Mouse (Mus musculus): ENCODE results near the gene Igdcc4. TPM values are rescaled to one million over a fixed set of nuclear protein-coding genes. Genes with fewer than 3 reads are reported as not detected.

Igdcc4 gene
- total and polyA plus RNA-seq, 3 experiments, result 0.22 TPM; not detected in 2

GRCm38 (mm10) chr9:65107893-65108292, 6.6 kb downstream of the Igdcc4 start:
- TF ChIP-seq CTCF (IDR thresholded peaks at IDR 0.05; ENCODE audit: low read depth, low read length) (no peak), POLR2AphosphoS5 (IDR thresholded peaks at IDR 0.05; ENCODE audit: insufficient replicate concordance, low read depth, low read length) (no peak), GATA2 (IDR thresholded peaks at IDR 0.05; ENCODE audit: borderline replicate concordance, low read depth, low read length) (no peak), GATA1 (IDR thresholded peaks at IDR 0.05; ENCODE audit: borderline replicate concordance, low read length) (no peak), TAL1 (conservative IDR thresholded peaks at IDR 0.05; ENCODE audit: low read depth, low read length) (no peak)
- Histone ChIP-seq H3K36me3 (replicated peaks) (no peaks in the 10 kb centered on the region), H3K4me1 (ENCODE audit: insufficient read depth, low read depth, low read length) (no peaks in the 10 kb centered on the region), H3K4me3 (ENCODE audit: low read depth, low read length) (no peak overlapping the region), H3K9me3 (replicated peaks) (no peaks in the 10 kb centered on the region), H3K27me3 (ENCODE audit: insufficient read depth, low read length) (peaks cover 53% of the 10 kb centered on the region)
- DNase-seq (ENCODE audit: low spot score), result no peak
- ATAC-seq (ENCODE audit: extremely low read depth, insufficient number of reproducible peaks, low FRiP score, poor library complexity, severe bottlenecking), result no peak

GRCm38 (mm10) chr9:65109132-65110072, 8.1 kb downstream of the Igdcc4 start:
- H3K36me3 ChIP-seq (replicated peaks), result no peaks in the 10 kb centered on the region
- no peak for TF ChIP-seq CTCF (IDR thresholded peaks at IDR 0.05; ENCODE audit: low read depth, low read length)
- no peak for TF ChIP-seq GATA1 (IDR thresholded peaks at IDR 0.05; ENCODE audit: borderline replicate concordance, low read length)
- no peak for TF ChIP-seq POLR2AphosphoS5 (IDR thresholded peaks at IDR 0.05; ENCODE audit: insufficient replicate concordance, low read depth, low read length)
- no peak for TF ChIP-seq TAL1 (conservative IDR thresholded peaks at IDR 0.05; ENCODE audit: low read depth, low read length)
- no peak for TF ChIP-seq GATA2 (IDR thresholded peaks at IDR 0.05; ENCODE audit: borderline replicate concordance, low read depth, low read length)
- no peaks in the 10 kb centered on the region for H3K9me3 ChIP-seq (replicated peaks)
- no peak for ATAC-seq (ENCODE audit: extremely low read depth, insufficient number of reproducible peaks, low FRiP score, poor library complexity, severe bottlenecking)
- H3K4me3 ChIP-seq (ENCODE audit: low read depth, low read length), result no peak overlapping the region
- peaks cover 57% of the 10 kb centered on the region for H3K27me3 ChIP-seq (ENCODE audit: insufficient read depth, low read length)
- no peaks in the 10 kb centered on the region for H3K4me1 ChIP-seq (ENCODE audit: insufficient read depth, low read depth, low read length)
- DNase-seq (ENCODE audit: low spot score), result no peak

- TF ChIP-seq GATA1 (IDR thresholded peaks at IDR 0.05; ENCODE audit: borderline replicate concordance, low read length), result no peak
- no peak for TF ChIP-seq TAL1 (conservative IDR thresholded peaks at IDR 0.05; ENCODE audit: low read depth, low read length)
- no peak for TF ChIP-seq CTCF (IDR thresholded peaks at IDR 0.05; ENCODE audit: low read depth, low read length)
- TF ChIP-seq GATA2 (IDR thresholded peaks at IDR 0.05; ENCODE audit: borderline replicate concordance, low read depth, low read length), result no peak
- TF ChIP-seq POLR2AphosphoS5 (IDR thresholded peaks at IDR 0.05; ENCODE audit: insufficient replicate concordance, low read depth, low read length), result no peak
- no peak for DNase-seq (ENCODE audit: low spot score)
These were observed 10.4 kb downstream of the Igdcc4 start for GRCm38 (mm10) chr9:65111698-65112097.

GRCm38 (mm10) chr9:65113694-65114093, 12.4 kb downstream of the Igdcc4 start:
- no peak for ATAC-seq (ENCODE audit: extremely low read depth, insufficient number of reproducible peaks, low FRiP score, poor library complexity, severe bottlenecking)

More at GRCm38 (mm10) chr9:65111698-65112097, 10.4 kb downstream of the Igdcc4 start:
- Histone ChIP-seq H3K4me3 (ENCODE audit: low read depth, low read length) (no peak overlapping the region), H3K36me3 (replicated peaks) (no peaks in the 10 kb centered on the region), H3K9me3 (replicated peaks) (no peaks in the 10 kb centered on the region), H3K27me3 (ENCODE audit: insufficient read depth, low read length) (peaks cover 68% of the 10 kb centered on the region), H3K4me1 (ENCODE audit: insufficient read depth, low read depth, low read length) (no peaks in the 10 kb centered on the region)
- no peak for ATAC-seq (ENCODE audit: extremely low read depth, insufficient number of reproducible peaks, low FRiP score, poor library complexity, severe bottlenecking)

GRCm38 (mm10) chr9:65115891-65116290, 14.6 kb downstream of the Igdcc4 start:
- H3K4me1 ChIP-seq (ENCODE audit: insufficient read depth, low read depth, low read length), result peaks cover 8% of the 10 kb centered on the region
- DNase-seq (ENCODE audit: low spot score) (no peak), ATAC-seq (ENCODE audit: extremely low read depth, insufficient number of reproducible peaks, low FRiP score, poor library complexity, severe bottlenecking) (no peak)
- TF ChIP-seq POLR2AphosphoS5 (IDR thresholded peaks at IDR 0.05; ENCODE audit: insufficient replicate concordance, low read depth, low read length), result no peak
- peaks cover 70% of the 10 kb centered on the region for H3K27me3 ChIP-seq (ENCODE audit: insufficient read depth, low read length)
- H3K4me3 ChIP-seq (ENCODE audit: low read depth, low read length), result no peak overlapping the region
- no peaks in the 10 kb centered on the region for H3K36me3 ChIP-seq (replicated peaks)
- no peaks in the 10 kb centered on the region for H3K9me3 ChIP-seq (replicated peaks)

More at GRCm38 (mm10) chr9:65113694-65114093, 12.4 kb downstream of the Igdcc4 start:
- DNase-seq (ENCODE audit: low spot score), result no peak
- H3K27me3 ChIP-seq (ENCODE audit: insufficient read depth, low read length), result peaks cover 75% of the 10 kb centered on the region
- no peaks in the 10 kb centered on the region for H3K9me3 ChIP-seq (replicated peaks)
- no peaks in the 10 kb centered on the region for H3K36me3 ChIP-seq (replicated peaks)
- H3K4me1 ChIP-seq (ENCODE audit: insufficient read depth, low read depth, low read length), result peaks cover 8% of the 10 kb centered on the region
- H3K4me3 ChIP-seq (ENCODE audit: low read depth, low read length), result no peak overlapping the region
- TF ChIP-seq GATA2 (IDR thresholded peaks at IDR 0.05; ENCODE audit: borderline replicate concordance, low read depth, low read length) (no peak), TAL1 (conservative IDR thresholded peaks at IDR 0.05; ENCODE audit: low read depth, low read length) (no peak), GATA1 (IDR thresholded peaks at IDR 0.05; ENCODE audit: borderline replicate concordance, low read length) (no peak), POLR2AphosphoS5 (IDR thresholded peaks at IDR 0.05; ENCODE audit: insufficient replicate concordance, low read depth, low read length) (no peak), CTCF (IDR thresholded peaks at IDR 0.05; ENCODE audit: low read depth, low read length) (no peak)

GRCm38 (mm10) chr9:65117516-65117915, 16.2 kb downstream of the Igdcc4 start:
- no peaks in the 10 kb centered on the region for H3K9me3 ChIP-seq (replicated peaks)
- TF ChIP-seq GATA2 (IDR thresholded peaks at IDR 0.05; ENCODE audit: borderline replicate concordance, low read depth, low read length) (no peak), POLR2AphosphoS5 (IDR thresholded peaks at IDR 0.05; ENCODE audit: insufficient replicate concordance, low read depth, low read length) (no peak), CTCF (IDR thresholded peaks at IDR 0.05; ENCODE audit: low read depth, low read length) (no peak), TAL1 (conservative IDR thresholded peaks at IDR 0.05; ENCODE audit: low read depth, low read length) (no peak), GATA1 (IDR thresholded peaks at IDR 0.05; ENCODE audit: borderline replicate concordance, low read length) (no peak)

More at GRCm38 (mm10) chr9:65117516-65117915, 16.2 kb downstream of the Igdcc4 start:
- Histone ChIP-seq H3K36me3 (replicated peaks) (no peaks in the 10 kb centered on the region), H3K27me3 (ENCODE audit: insufficient read depth, low read length) (peaks cover 68% of the 10 kb centered on the region), H3K4me1 (ENCODE audit: insufficient read depth, low read depth, low read length) (peaks cover 8% of the 10 kb centered on the region), H3K4me3 (ENCODE audit: low read depth, low read length) (no peak overlapping the region)
- DNase-seq (ENCODE audit: low spot score) (no peak), ATAC-seq (ENCODE audit: extremely low read depth, insufficient number of reproducible peaks, low FRiP score, poor library complexity, severe bottlenecking) (no peak)
